Mouse (Mus musculus) cerebellum, postnatal 10 days (tissue): ENCODE data around the gene Gm29427.

Source experiments
- DNase-seq, 2 experiments: peaks; one replicate each; pipeline ENCODE4 v3.0.0; 2021; ENCODE audit warnings: mixed read lengths in 2 of 2

Gene Gm29427

DNA sequence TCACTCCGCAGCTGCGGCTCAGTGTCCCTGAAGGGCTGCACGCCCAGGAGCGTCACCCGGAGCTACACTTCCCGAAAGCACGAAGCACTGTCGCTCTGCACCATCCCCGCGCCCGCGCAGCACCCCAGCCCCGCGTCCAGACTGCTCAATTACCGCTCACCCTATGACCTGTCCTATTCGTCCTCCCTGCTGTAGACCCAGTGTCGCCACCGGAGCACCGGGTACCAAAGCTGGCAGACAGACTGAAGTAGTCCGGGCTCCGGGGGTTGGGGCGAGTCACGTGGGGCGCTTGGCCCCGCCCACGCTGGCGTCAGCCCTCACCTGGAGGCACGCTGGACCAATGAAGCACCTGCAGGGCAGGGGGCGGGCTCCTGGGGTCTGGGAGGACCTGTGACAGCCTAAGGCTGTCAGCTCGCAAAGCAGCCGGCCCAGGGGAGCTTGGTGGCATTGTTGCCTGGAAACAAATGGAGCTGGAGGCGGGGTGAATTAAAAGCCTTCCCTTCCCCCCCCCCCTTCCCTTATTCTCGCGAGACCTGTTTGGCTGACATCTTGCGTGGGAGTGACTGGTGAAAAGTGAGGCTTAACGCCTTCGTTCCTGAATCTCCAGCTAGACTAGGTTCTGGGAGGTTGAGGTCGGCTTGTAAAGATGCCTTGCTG is at the start of gene Gm29427:
TSS of gene Gm29427 (minus strand) at position 239 of the 657 bp plus-strand sequence.
- peak; percentile 97 for DNase-seq

DNA sequence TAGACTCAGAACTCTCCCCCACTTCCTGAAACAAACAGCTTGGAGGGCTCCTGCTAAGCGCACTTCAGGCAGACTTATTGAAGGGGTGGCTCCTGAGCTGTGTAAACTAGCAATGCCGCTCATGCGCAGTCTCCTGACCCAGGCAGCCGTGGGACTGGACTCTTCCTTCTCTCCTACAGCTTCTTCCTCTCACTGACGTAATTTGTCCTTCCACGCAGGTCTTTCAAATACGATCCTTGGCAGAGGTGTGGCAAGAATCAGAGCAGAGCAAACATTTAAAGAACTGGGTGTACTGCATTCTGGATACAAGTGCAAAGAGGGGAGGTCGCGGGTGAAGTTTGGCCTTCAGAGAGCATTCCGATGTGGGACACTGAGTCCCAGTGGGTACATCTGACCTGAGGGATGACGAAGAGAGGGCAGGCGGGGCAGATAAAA is 48.4 kb upstream of the Gm29427 start:
- no peak for DNase-seq

DNA sequence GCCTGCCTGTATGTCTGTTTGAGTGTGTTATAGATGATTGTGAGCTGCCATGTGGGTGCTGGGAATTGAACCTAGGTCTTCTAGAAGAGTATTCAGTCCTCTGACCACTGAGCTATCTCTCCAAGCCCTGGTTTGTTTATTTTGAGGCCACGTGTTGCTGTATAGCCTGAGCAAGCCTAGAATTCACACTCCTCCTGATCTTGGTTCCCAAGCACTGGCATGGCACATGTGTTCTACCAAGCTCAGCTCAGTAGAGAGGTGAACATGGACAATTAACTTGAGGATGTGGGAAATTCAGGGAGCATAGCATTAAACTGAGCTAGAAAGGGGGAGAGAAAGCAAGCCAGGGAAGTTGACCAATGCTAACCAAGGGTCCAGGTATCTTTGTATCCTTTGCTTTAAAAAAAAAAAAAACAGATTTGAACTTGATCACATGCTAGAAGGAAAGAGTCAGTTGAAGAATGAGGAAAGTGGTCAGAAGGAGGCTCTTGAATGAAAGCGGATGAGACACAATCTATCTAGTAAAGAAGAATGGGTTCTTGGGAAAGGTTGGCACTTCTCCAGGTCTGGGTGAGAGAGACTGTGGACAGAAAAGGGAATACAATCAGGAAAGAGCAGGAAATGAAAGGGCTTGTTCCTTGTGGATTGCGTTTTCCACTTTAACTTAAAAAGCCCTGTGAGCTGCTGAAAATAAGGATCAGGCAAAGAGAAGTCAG is 46.6 kb upstream of the Gm29427 start:
- no peak for DNase-seq

DNA sequence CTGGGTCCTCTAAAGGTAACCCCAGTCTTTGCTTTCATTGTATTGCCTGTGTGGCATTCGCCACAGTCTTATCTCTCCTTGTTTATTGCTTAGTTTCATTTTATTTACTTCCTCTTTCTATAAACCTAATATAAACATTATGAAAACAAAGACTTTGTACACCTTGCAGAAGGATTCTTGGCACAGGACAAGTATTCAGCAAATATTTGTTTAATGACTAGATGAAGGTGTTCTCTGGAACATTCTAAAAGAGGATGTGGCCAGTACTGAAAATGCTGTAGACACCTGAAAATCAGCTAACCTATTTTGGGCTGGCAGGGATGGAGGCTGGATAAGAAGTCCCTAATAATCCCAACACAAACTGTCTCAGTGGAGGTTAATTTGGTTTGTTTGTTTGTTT is 46.0 kb upstream of the Gm29427 start:
- DNase-seq = no peak

DNA sequence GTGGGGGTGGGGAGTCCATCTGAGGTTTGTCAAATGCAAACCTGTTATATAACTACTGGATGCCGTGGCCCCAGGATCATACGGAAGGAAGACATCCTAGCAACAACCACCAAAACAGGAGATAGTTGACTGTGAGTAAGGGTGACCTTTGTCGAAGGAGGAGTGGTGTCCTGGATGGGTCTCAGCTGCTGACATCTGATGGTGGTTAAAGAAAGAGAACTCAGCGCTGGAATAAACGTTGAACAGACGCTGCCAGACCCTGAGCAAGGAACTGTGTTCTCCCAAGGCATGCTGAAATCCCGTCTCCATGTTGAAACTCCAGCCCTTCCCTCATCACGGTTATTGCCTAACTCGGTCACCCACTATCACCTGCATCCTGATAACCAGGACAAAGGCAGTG is 44.1 kb upstream of the Gm29427 start:
- DNase-seq = no peak

DNA sequence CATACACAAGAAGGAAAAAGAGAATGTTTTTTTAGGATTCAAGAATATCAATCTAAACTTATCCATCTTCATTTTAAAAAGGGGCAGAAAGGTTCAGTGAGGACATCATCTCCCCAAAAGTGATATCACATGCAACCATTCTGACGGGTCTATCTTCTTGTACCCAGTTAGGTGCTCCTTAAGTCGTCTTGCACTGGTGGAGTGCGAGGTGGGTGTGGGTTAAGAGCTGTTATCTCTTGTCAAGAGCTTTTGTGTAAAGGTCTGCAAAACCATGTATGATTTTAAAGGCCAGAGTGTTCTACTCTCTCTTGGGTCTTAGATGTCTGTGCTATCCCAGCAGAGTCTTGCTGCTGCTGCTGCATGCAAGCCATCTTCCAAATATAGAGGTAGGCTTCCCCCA is 31.2 kb upstream of the Gm29427 start:
- no peak for DNase-seq

DNA sequence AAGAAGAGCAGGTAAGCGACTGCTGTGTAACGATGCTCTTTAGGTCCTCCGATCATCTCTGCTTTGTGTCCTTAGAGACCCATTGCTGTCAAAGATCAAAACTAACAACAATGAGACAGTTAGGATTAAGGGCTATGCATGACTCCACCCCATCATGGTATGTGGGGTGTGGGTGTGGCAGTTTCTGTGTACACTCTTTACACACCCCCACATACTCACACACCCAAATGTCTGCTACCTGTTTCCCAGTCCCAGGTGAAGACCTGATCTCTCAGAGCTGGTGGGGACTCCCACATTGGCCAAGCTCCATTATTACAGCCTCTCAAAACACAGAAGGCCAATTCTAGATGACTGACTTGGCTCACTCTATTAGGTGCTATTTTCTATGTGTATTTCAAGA is 30.0 kb upstream of the Gm29427 start:
- no peak for DNase-seq

DNA sequence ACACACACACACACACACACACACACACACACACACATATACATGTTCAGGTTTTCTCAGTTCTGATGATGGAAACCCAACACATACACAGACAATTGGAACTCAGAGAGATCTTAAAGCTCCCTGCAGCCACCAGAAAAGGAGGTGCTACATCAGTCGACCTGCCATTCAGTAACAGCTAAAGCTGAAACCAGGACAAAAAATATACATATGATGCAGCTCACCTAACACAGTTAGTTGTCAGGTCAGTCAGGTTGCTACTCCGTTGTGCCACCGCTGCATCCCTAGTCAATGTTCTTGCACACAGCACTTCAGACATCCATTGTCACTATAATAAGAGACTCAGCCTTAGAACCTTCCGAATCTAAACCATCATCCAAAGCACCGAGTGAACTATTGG is 29.4 kb upstream of the Gm29427 start:
- DNase-seq = no peak

DNA sequence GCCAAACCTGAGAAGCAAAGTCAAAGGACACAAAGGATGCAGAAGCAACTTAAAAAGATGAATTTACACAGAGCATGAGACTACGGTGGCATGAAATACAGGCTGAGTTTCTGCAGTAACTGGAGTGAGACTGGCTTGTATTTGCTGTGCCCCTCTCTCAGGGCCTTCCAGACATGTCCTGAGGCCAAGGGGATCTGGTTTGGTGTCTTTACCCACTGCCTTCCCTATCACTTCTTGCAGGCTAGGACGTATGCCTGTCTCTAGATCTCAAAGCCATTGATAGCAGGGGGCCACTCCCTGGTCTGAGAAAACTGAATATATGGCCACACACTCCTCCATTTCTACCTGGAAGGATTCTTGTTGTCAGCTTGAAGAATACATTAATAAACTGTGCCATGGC is 28.6 kb upstream of the Gm29427 start:
- no peak for DNase-seq

DNA sequence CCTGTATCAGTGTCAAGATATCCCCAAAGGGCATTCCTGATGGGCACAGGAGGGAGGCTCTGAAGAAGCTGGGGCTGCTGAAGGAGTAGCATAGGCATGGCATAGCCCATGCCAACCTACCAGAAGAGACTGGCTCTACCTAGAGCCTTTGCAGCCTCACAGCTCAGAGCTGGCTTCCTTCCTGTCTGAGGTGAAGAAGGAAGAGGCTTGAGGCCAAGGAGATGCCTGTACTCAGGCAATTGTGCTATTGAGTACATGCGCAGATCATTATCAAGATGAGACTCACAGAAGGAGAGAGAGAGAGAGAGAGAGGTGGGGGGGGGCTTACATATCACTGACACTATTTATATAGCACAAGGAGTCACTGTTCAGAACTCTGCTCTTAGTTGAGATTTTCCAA is 28.2 kb upstream of the Gm29427 start:
- DNase-seq = no peak

DNA sequence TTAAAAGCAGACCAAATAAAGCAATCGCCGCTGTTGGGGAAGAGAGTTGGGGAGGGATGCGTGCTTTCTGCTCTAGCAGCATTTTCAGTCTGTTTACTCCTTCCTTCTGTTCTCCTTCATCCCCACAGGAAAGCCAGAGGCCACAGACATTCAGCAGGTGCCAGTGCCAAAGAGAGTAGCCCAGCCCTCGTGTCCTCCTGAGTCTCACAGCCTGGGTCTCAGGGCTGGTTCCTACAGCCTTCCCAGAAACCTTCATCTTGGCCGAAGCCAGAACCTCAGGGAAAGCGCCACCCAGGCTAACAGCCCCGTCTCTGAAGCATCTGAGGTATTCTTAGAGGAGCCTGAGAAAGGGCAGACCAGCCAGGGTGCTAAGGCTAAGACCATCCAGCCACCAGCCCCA is 26.6 kb upstream of the Gm29427 start:
- DNase-seq = no peak

DNA sequence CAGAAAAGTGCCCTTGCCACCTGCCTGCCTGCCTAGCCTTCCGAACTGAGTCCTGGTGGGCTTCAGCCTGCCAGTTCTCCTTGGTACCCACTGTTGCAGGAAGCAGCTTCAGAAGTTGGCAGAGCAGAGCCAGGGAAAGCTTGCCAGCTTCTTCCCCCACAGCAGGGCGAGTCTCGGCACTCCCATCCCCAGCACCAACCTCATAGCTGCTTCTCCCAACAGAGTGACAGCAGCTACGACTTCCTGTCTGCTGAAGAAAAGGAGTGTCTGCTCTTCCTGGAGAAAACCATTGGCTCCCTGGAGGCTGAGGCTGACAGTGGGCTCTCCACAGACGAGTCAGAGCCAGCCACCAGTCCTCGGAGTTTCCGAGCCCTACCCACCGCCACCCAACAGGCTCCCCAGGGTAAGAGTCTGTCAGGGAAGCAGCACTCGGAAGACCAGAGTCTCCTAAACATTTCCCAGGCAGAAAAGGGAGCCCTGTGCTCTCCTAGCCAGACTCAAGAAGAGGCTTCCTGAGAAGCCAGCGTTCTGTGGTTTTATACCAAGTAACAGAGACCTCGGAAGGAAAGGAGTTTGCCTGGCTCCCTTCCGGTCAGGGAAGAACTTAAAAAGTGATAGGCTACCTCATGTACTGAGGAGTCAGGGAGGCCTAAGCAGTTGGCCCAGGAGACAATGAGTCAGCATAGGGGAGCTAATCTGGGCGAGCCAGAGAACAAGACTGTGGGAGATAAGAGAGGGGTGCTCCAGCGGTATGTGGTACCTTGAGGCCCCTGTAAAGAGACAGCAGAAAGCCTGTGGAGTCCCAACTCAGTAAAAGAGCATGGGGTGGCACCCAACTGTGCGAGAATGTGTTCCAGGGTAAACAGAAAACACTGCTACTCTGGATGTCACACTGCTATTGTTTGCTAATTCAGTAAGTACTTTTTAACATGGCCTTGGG is 25.5 kb upstream of the Gm29427 start:
- peak; percentile 70 to 78 for DNase-seq

DNA sequence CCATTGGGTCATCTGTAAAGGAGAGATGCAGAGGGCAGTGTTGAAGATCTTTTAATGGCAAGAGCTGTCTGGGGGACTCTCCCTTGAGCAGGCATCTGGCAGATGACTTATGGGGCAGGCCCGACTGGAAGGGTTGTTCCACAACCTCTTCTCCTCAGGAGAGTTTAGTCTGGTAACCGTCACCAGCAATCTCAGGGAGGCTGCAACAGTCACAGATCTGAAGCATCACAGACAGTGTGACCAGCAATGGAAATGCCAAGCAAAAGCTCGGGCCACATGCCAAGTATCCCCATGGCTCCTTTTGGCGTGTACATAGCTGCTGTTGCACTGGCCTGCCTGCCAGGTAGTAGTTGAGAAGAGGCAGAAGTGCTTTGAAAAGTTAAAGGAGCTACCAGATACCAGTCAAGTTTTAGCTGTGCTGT is 24.6 kb upstream of the Gm29427 start:
- peak; percentile 92 to 94 for DNase-seq

DNA sequence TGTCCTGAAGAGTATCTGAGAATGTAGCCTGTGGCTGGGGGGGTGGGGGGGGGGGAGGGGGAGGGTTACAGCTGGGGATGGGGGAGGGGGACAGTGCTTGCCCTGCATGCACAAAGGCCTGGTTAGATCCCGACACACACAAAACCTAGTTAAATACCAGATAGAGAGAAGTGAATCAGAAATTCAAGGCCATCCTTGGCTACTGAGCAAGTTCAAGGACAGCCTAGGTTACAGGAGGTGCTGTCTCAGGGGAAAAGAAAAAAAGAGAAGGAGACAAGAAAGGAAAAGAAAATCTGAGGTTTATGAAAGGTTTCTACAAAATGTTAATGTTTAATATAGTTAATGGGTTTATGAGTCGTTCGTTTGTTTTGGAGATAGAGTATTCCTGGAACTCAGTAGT is 24.0 kb upstream of the Gm29427 start:
- DNase-seq = no peak

DNA sequence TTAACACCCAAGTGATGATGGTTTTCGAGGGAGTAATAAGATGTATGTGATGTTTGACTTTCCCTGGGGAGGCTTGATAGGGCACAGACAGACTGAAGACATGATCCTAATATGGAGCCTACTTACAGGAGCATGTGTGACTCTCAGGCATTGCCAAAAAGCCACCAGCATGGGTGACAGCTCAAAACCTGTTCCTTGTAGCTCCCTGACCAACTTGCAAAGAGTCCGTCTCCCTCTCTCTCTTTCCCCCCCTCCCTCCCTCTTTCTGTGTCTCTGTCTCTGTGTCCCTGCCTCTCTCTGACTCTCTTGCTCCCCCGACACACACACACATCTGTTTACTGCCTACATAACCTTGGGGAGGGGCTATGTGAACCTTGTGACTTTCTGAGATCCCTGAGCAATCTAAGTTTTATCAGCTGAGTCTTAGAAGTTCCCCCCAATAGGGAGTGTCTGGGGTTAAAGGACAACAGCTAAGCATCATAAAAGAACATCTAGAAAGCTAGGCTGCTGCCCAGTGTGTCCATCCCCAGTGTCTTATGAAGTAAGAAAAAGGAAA is 23.0 kb upstream of the Gm29427 start:
- no peak for DNase-seq

DNA sequence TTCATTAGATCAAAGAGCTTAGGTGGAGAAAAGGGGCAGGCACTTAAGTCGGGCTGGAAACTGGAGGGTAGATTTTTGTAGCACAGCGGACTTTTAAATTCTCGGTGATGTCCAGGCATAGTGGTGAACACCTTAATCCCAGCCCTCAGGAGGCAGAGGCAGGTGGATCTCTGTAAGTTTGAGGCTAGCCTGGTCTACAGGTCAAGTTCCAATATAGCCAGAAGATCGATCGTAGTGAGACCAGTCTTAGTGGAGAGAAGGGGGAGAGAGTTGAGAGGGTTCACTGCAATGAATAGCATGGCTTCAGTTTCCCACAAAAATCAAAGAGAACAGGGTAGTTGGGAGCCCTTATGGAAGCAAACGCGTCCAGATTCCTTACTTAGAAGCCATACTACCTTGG is 22.3 kb upstream of the Gm29427 start:
- no peak for DNase-seq

DNA sequence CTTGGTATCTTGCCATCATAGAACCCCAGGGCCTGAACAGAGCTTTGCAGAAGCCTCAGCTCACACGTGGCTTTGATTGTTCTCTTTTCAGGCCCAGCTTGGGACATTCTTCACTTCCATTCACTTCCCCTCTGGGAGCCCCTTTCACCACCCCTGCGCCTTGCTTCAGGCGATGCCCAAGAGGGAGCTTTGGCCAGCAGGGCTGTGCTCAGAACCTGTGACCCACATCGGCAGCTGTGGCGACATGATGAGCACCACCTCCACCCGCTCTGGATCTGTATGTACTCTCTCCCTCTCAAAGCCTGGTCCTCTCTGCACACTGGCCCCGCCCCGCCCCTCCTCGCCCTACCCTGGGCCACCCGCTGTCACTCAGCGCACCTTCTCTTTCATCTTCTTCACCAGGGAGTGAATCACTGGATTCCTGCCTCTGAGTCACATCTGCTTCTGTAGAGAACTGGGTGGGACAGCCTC is 21.8 kb upstream of the Gm29427 start:
- DNase-seq = no peak

DNA sequence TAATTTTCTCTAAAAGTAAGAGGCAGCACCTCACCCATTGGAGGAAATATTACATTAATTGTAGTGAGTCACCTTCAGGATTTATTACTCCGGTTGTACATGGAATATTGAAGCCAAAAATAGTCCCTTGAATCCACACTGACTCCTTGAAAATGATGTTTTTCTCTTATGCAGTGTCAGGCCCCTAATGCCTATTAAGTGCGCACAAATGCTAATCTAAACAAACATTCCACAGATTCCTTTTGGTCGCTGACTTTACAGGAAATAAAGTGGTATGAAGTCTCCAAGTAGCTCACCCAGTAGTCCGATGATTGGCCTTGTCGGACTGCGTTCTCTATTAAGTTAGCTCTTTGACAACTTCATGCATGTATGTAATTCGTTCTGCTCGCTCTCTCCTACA is 19.3 kb upstream of the Gm29427 start:
- no peak for DNase-seq

DNA sequence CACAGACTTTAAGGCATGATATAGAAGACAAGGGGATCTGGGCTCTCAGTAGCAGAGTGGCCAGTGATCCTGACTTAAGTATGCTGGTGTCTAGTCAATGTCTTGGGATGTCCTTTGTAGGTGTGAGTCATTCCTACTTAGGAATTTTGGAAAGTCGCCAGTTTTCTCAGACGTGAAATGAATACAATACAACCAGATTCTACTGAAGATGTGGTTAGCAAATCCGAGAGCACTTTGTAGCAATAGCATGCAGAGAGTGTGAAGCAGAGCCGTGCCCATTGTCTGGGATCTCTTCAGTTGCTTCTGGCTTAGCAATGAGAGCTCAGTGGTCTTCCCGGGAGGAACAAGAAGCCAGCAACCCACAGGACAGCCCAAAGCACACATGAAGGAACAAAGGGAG is 18.9 kb upstream of the Gm29427 start:
- DNase-seq = no peak

DNA sequence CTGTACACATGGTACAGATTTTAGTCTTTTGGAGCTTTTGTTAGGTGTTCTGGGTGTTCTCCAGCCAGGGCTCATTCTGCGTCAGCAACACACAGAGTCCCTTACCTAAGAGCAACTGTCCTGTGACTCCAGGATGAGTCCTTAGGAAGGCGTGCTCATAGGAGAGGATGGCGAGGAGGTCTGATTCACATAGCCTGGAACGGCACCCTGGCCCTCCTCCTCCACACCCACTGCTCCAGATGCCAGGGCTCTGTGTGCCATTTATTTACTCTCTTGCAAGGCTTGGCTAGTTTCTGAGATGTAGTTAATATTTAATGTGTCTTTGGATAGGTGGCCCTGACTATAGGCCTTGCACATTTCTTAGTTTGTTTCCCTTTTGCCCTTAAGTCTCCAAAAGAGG is 18.1 kb upstream of the Gm29427 start:
- no peak for DNase-seq

DNA sequence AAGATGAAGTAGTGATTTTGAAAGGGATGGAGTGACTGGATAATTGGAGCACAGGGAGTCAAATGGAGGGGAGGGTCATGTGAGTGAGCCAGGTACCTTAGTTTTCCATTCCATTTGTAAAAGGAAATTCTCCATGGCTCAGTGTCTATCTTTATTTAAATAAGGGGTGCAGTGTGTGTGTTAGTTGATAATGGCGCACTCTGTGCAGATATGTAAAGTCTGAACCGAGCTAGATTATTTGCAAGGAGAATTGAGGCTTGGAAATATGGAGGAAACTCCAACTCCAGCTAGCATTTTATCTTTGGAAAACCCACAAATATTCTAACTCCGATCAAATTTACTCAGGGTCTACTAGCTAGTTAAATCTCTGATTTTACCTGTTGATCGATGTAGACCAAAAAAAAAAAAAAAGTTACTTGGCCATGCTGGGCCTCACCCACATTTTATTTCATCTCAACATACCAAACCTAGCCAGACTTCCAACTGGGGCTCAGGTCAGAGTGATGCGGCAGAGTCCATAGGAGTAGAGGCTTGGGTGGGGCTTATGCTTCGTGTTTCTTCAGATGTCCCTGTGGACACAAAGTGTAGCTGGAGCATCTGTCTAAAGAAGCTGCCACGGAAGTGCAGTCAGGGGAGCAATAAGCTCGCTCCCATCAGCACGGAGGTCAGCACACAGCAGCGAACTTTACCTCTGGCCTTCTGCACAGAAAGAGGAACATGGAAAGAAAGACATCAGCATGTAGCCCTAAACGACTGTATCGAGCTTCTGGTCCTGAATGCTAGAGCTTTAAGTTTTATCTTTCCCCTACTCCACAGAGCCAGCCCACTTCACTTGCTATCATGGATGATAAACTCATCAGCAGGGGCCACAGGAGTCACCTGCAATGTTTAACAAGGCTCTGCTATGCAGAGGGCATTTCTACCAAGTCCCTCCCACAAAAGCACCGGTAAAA is 17.4 kb upstream of the Gm29427 start:
- no peak for DNase-seq
